Mouse (Mus musculus) limb, embryonic 11.5 days (tissue): Measurements from ENCODE around the gene Adad1. TPM values are rescaled to one million over a fixed set of nuclear protein-coding genes. Genes with fewer than 3 reads are reported as not detected.

Experiments
- ATAC-seq: fragments of 200-750 bp; cut with Nextera tagmentation; 2 replicates; pipeline ENCODE4 v1.8.0; 2017; ENCODE audit warnings: low read depth; ENCODE audit not compliant: insufficient number of reproducible peaks, low FRiP score, low TSS enrichment
- DNase-seq: peaks from one replicate; pipeline ENCODE4 v3.0.0-alpha.2; 2015; ENCODE audit warnings: low spot score
- H3K27ac ChIP-seq: fragments of 300-500 bp; sonication (generic); replicated peaks from 2 replicates; pipeline ENCODE4 v1.5.1; 2014; ENCODE audit warnings: low read depth, mild to moderate bottlenecking, low read length
- H3K27me3 ChIP-seq: fragments of 300-500 bp; sonication (generic); 2 replicates; pipeline ENCODE4 v1.6.1; 2014; ENCODE audit warnings: mild to moderate bottlenecking, low read length, mixed read lengths; ENCODE audit not compliant: control insufficient read depth, insufficient read depth
- H3K36me3 ChIP-seq: fragments of 300-500 bp; sonication (generic); 2 replicates; pipeline ENCODE4 v1.6.1; 2014; ENCODE audit warnings: mild to moderate bottlenecking, low read length, moderate library complexity, mixed read lengths; ENCODE audit not compliant: control insufficient read depth, insufficient read depth
- H3K4me1 ChIP-seq: fragments of 300-500 bp; sonication (generic); 2 replicates; pipeline ENCODE4 v1.6.1; 2014; ENCODE audit warnings: low read length, mixed read lengths; ENCODE audit not compliant: control insufficient read depth, insufficient read depth
- H3K4me2 ChIP-seq: fragments of 300-500 bp; sonication (generic); 2 replicates; pipeline ENCODE4 v1.6.1; 2014; ENCODE audit warnings: low read depth, mild to moderate bottlenecking, moderate library complexity; ENCODE audit not compliant: severe bottlenecking
- H3K4me3 ChIP-seq: fragments of 300-500 bp; sonication (generic); 2 replicates; pipeline ENCODE4 v1.5.1; 2014; ENCODE audit warnings: low read depth, low read length
- H3K9ac ChIP-seq: fragments of 300-500 bp; sonication (generic); 2 replicates; pipeline ENCODE4 v1.6.1; 2014; ENCODE audit warnings: mild to moderate bottlenecking, low read length
- H3K9me3 ChIP-seq: fragments of 300-500 bp; sonication (generic); 2 replicates; pipeline ENCODE4 v1.6.1; 2016; ENCODE audit warnings: low read length; ENCODE audit not compliant: control insufficient read depth
- WGBS: fragments of 180-500 bp; shearing (Covaris S2); extraction: QIAGEN DNeasy Blood & Tissue Kit; methylation state at CpG from one replicate; pipeline ENCODE4 v1.1.7; 2014; 5-methylcytosine and 5-hydroxymethylcytosine counted together
- polyA plus RNA-seq: library from polyadenylated mRNA; unstranded; fragments of >200 nt; fragmentation: Nextera tagmentation; extraction: Ambion mirVana; gene quantifications from 2 replicates; pipeline ENCODE4 v1.2.1, GENCODE M21; 2014

Adad1 gene
- polyA plus RNA-seq, 1 experiment from 2014 or later: 0.67 TPM

DNA sequence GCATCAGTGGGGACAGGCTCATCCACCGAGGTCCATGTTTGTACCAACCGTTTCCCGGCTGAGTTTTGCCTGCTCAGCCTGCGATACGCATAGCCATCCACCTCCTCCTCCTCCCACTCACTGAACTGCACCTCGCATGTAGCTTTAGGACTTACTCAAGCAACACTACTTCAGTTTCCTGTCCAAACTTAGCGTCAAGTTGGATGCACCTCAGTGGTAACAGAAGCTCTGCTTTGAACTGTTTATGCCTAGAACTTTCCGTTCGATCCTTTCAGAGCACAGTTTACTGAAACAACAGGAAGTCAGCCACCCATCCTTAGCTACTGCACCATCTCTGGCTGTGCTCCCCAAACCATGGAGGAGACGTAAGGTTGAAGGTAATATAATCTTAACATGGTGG is 88.9 kb downstream of the Adad1 start:
- no peaks in the 10 kb centered on the region for H3K9me3 ChIP-seq
- no peaks in the 10 kb centered on the region for H3K36me3 ChIP-seq
- ATAC-seq: no peak
- no peak for DNase-seq
- no peak overlapping the region for H3K4me3 ChIP-seq
- no peak overlapping the region for H3K27ac ChIP-seq
- no peaks in the 10 kb centered on the region for H3K27me3 ChIP-seq
- 92% methylated on average over 10 of the region's 10 CpGs for WGBS
- no peak overlapping the region for H3K4me2 ChIP-seq
- H3K4me1 ChIP-seq: no peaks in the 10 kb centered on the region
- no peak overlapping the region for H3K9ac ChIP-seq

DNA sequence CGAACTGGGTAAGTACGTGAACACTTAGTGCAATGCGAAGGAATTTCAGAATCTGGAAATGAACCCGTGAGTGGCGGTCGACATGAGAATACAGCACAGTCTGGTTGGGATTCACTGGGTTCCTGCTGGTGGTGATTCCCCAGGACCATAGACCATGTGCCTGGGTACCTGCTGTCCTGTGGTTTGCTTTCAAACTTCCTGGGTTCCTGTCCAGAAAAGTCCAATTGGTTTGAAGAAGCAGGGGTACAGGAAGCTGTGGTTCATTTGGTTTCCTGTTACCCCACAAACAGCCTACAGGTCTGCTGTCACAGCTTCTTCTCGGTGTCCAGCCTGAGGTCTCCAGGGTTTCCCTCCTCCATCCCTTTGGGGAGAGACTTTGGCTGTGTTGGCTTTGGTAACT is 89.7 kb downstream of the Adad1 start:
- DNase-seq (no peak), ATAC-seq (no peak)
- Histone ChIP-seq H3K4me3 (no peak overlapping the region), H3K9me3 (no peaks in the 10 kb centered on the region), H3K4me2 (no peak overlapping the region), H3K4me1 (no peaks in the 10 kb centered on the region), H3K27ac (no peak overlapping the region), H3K36me3 (no peaks in the 10 kb centered on the region), H3K9ac (no peak overlapping the region), H3K27me3 (no peaks in the 10 kb centered on the region)
- WGBS: 93% methylated on average over 7 of the region's 7 CpGs

DNA sequence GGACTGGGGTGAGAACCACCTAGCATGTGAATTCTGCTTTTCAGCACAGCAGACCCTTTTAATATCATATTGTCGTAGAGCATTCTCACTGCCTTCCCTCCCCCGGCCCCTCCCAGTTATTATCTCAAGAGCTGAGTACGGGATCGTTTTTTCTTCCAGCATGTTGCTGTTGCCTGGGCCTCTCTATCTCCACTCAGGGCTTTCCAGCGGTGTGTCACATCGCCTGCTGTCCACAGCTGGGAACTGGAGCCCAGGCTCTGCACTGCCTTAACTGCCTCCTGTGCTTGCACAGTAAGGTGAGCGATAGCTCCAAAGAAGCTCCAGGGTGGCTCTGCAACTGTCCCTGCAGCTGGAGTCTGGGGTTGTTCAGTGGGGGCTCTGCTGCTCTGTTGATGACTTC is 91.1 kb downstream of the Adad1 start:
- Histone ChIP-seq H3K4me1 (no peaks in the 10 kb centered on the region), H3K4me3 (no peak overlapping the region), H3K27ac (no peak overlapping the region), H3K9ac (no peak overlapping the region), H3K4me2 (no peak overlapping the region), H3K27me3 (no peaks in the 10 kb centered on the region), H3K36me3 (no peaks in the 10 kb centered on the region), H3K9me3 (no peaks in the 10 kb centered on the region)
- DNase-seq: no peak
- 86% methylated on average over 7 of the region's 7 CpGs for WGBS
- ATAC-seq: no peak

DNA sequence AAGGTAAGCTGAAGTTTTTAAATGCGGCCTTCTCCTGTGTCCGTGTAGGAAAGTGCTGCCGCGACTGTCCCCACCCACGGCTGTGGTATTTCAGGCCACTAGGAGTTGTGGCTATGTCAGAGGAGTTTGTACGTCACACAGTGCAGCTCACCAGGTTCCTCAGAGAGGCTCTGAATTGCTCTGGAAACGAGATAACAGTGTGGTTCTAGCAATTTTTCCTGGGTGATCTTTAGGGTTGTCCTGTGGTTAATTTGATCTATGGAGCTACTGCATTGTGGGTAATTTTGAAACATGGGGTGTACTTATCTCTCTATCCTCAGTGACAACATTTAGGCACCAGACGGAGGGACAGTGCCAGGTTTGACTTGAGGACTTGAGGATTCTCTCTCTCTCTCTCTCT is 93.8 kb downstream of the Adad1 start:
- no peak for DNase-seq
- no peaks in the 10 kb centered on the region for H3K27me3 ChIP-seq
- ATAC-seq: no peak
- no peak overlapping the region for H3K4me2 ChIP-seq
- H3K4me3 ChIP-seq: no peak overlapping the region
- H3K27ac ChIP-seq: no peak overlapping the region
- no peaks in the 10 kb centered on the region for H3K4me1 ChIP-seq
- WGBS: 70% methylated on average over 8 of the region's 8 CpGs
- no peak overlapping the region for H3K9ac ChIP-seq
- no peaks in the 10 kb centered on the region for H3K36me3 ChIP-seq
- H3K9me3 ChIP-seq: no peaks in the 10 kb centered on the region

DNA sequence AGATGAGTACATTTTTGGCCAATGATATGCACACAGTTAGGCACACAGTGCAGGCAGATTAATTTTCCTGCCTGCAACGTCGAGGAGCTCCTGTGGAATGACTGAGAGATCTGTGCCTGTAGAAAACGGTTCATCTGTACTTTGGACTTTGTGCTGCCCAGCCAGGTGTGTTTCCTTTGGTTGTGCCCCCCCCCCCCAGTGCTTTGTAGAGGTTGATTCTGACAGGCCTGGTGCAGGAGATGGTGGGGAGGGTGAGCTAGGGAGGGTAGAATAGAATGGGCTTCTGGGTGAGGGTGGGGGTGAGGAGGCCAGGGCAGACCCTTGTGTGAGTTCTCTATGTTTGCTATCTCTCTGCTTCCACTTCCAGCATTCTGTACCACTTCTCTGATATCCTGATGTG is 94.9 kb downstream of the Adad1 start:
- WGBS: 78% methylated on average over 3 of the region's 3 CpGs
- Histone ChIP-seq H3K27ac (no peak overlapping the region), H3K4me2 (no peak overlapping the region), H3K4me3 (no peak overlapping the region), H3K27me3 (no peaks in the 10 kb centered on the region), H3K9ac (no peak overlapping the region), H3K4me1 (no peaks in the 10 kb centered on the region), H3K9me3 (no peaks in the 10 kb centered on the region), H3K36me3 (no peaks in the 10 kb centered on the region)
- no peak for DNase-seq
- no peak for ATAC-seq

DNA sequence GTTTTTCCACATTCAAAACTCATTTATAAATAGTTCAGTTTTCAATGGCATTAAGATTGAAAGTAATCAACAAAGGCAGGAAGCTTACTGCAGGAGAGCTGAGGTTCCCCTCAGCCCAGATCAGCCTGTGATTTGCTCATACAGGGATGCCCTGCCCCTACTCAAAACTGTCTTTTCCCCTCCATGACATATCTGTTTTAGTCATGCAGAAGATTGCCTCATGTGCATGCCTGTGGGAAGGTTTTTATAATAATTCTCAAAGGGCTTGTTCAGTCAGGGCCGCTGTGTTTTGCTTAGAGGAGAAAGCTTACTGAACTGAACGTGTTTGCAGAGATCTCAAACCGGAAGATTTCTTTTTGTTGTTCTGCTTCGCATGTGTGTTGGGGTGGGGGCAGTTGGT is 97.8 kb downstream of the Adad1 start:
- H3K27ac ChIP-seq: no peak overlapping the region
- no peaks in the 10 kb centered on the region for H3K9me3 ChIP-seq
- H3K4me2 ChIP-seq: no peak overlapping the region
- WGBS: 90% methylated on average over 4 of the region's 4 CpGs
- no peaks in the 10 kb centered on the region for H3K4me1 ChIP-seq
- no peaks in the 10 kb centered on the region for H3K27me3 ChIP-seq
- H3K4me3 ChIP-seq: no peak overlapping the region
- H3K36me3 ChIP-seq: no peaks in the 10 kb centered on the region
- ATAC-seq: no peak
- H3K9ac ChIP-seq: no peak overlapping the region
- no peak for DNase-seq

DNA sequence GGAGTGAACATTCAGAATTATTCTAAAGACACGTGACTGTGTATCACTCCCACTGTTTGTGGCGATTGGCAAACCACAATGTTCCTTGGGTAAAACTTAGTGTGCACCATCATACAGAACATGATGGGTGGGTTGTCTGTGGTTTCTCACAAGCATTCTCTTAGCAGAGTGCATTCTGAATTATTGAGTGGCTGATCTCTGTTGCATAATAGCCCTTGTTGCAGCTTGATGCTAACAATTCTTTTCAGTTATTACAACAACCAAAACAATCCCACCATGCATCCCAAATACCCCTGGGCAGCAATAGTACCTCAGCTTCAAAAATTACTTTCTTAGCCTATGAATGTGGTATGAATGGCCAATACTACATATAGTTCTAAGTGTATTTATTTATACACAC is 106.0 kb downstream of the Adad1 start:
- Histone ChIP-seq H3K4me1 (no peaks in the 10 kb centered on the region), H3K36me3 (no peaks in the 10 kb centered on the region), H3K27ac (no peak overlapping the region), H3K4me3 (no peak overlapping the region), H3K9ac (no peak overlapping the region), H3K27me3 (no peaks in the 10 kb centered on the region), H3K4me2 (no peak overlapping the region), H3K9me3 (no peaks in the 10 kb centered on the region)
- DNase-seq: no peak
- ATAC-seq: no peak
- WGBS: 96% methylated on average over 2 of the region's 2 CpGs

Other genes with a start within 250 kb of the Adad1 start
- 44.0 and 57.1 TPM in 2 replicates for gene 4932438A13Rik, start 200.4 kb upstream of the Adad1 start, polyA plus RNA-seq
- gene Il2, start 62.4 kb downstream of the Adad1 start, polyA plus RNA-seq: 0.23 and 0.47 TPM in 2 replicates
- not detected in 2 replicates for gene Il21, start 169.1 kb downstream of the Adad1 start, polyA plus RNA-seq
- 8.6 and 11.8 TPM in 2 replicates for gene Bbs12, start 249.0 kb downstream of the Adad1 start, polyA plus RNA-seq
- 2.0 and 2.8 TPM in 2 replicates for gene Cetn4, start 249.2 kb downstream of the Adad1 start, polyA plus RNA-seq